Mouse (Mus musculus): Measurements from ENCODE around the gene Car14. TPM values are rescaled to one million over a fixed set of nuclear protein-coding genes. Genes with fewer than 3 reads are reported as not detected.
"Not testable (repeated sequence)": the region's sequence is repeated elsewhere in the genome, so short reads cannot be mapped to it uniquely, and the experiment has no call there.

Gene Car14
- polyA plus RNA-seq (2016; fragmentation: Nextera tagmentation; extraction: Ambion mirVana), result 12.8 and 13.8 TPM in 2 replicates

DNA sequence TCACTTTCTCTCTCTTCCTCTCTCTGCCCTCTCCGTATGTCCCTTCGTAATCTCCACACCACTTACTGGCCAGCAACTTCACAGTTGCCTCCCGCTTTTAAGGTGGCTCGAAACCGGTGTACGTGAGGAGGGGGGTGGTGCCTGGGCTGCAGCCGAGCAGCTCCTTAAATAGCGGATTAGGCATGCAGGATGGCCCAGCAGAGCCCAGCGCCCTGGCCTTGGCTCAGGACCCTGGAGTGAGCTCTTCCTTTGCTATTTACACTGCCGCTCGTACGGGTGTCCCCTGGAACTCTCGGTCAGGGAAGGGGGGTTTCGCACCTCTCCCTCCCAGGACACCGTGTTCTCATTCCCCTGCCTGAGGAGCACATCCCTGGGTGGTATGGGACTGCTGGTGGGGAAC, at the start of gene Car14:
TSS of gene Car14 (minus strand) at position 124 of the 400 bp plus-strand sequence.
- Histone ChIP-seq H3K9me3 (replicated peaks) (no peaks in the 10 kb centered on the region), H3K36me3 (no peaks in the 10 kb centered on the region), H3K27ac (0 out of 2 replicates have a peak within 1 kb of the TSS, but pooled peaks have one; percentile 23), H3K4me2 (replicated peaks) (peak within 1 kb of the TSS; percentile 58), H3K4me3 (peak within 1 kb of the TSS; percentile 25), H3K27me3 (peaks cover 12% of the 10 kb centered on the region), H3K4me1 (peaks cover 35% of the 10 kb centered on the region), H3K9ac (peak within 1 kb of the TSS; percentile 54)
- ATAC-seq (ENCODE audit: low FRiP score), result peak; percentile 55
- WGBS, result 0% methylated on average over 15 of the region's 15 CpGs

DNA sequence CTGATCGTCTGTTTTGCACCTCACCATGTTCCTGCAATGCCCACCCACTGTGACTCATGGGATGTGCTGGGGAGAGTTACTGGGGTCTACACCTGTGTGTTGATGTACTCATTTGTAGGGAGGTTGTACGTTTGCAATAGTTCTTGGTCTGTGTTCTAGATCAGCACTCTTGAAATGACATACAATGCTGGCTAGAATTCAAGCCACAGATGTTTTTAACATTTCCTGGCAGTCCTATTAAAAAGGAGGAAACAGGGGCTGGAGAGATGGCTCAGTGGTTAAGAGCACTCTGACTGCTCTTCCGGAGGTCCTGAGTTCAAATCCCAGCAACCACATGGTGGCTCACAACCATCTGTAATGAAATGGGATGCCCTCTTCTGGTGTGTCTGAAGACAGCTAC, 49.0 kb upstream of the Car14 start:
- H3K4me2 ChIP-seq (replicated peaks), result no peak overlapping the region

DNA sequence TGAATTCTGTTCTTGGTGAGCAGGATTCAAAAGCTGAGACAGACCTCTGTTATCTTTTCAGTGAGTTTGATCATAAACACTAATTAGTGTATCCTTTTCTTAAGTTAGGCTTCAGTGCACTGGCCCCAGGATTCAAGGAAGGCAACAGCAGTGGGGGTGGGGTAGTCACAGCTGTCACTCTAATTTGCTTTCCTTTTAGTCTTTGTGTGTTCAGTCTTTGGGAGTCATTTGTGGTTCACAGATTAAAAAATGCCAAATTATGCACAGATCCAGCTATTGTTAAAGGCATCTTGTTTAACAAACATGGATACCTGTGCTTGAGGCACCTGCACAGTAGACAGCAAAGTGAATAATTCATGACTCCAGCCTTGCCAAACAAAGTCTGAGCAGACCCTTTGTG, 48.5 kb upstream of the Car14 start:
- peak overlapping the region; percentile 18; the same call in 1 of the 2 replicates for H3K9ac ChIP-seq
- H3K4me1 ChIP-seq, result peaks cover 15% of the 10 kb centered on the region; the same call in 1 of the 2 replicates
- no peak for ATAC-seq (ENCODE audit: low FRiP score)
- H3K36me3 ChIP-seq, result no peaks in the 10 kb centered on the region
- H3K27ac ChIP-seq, result peak overlapping the region; percentile 83
- no peaks in the 10 kb centered on the region for H3K9me3 ChIP-seq (replicated peaks)
- no peak overlapping the region for H3K4me2 ChIP-seq (replicated peaks)
- H3K27me3 ChIP-seq, result no peaks in the 10 kb centered on the region
- no peak overlapping the region for H3K4me3 ChIP-seq

More for the DNA sequence above, 49.0 kb upstream of the Car14 start:
- Histone ChIP-seq H3K4me3 (no peak overlapping the region), H3K27ac (peak overlapping the region; percentile 83), H3K27me3 (no peaks in the 10 kb centered on the region), H3K9ac (no peak overlapping the region), H3K36me3 (no peaks in the 10 kb centered on the region), H3K9me3 (replicated peaks) (no peaks in the 10 kb centered on the region), H3K4me1 (peaks cover 15% of the 10 kb centered on the region; the same call in 1 of the 2 replicates)
- no peak for ATAC-seq (ENCODE audit: low FRiP score)
- 67% methylated on average over 3 of the region's 3 CpGs for WGBS

DNA sequence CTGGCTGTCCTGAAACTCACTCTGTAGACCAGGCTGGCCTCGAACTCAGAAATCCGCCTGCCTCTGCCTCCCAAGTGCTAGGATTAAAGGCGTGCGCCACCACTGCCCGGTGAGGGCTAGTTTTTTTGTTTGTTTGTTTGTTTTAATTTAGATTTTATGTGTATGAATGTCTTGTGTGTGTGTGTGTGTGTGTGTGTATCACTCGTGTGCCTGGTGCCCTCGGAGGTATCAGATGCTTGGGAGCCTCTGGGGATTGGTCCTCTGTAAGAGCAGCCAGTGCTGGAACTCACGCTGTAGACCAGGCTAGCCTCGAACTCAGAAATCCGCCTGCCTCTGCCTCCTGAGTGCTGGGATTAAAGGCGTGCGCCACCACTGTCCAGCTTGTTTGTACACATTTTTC, 47.1 kb upstream of the Car14 start:
- H3K4me1 ChIP-seq, result peaks cover 15% of the 10 kb centered on the region; the same call in 1 of the 2 replicates
- H3K4me2 ChIP-seq (replicated peaks), result peak overlapping the region; percentile 69
- H3K4me3 ChIP-seq, result peak overlapping the region; percentile 46
- 69% methylated on average over 12 of the region's 12 CpGs for WGBS
- not testable (repeated sequence) for H3K9me3 ChIP-seq (replicated peaks); H3K27me3 ChIP-seq; H3K36me3 ChIP-seq
- peak overlapping the region; percentile 66 for H3K9ac ChIP-seq
- ATAC-seq (ENCODE audit: low FRiP score), result peak; percentile 20; the same call in 1 of the 2 replicates
- H3K27ac ChIP-seq, result peak overlapping the region; percentile 95

DNA sequence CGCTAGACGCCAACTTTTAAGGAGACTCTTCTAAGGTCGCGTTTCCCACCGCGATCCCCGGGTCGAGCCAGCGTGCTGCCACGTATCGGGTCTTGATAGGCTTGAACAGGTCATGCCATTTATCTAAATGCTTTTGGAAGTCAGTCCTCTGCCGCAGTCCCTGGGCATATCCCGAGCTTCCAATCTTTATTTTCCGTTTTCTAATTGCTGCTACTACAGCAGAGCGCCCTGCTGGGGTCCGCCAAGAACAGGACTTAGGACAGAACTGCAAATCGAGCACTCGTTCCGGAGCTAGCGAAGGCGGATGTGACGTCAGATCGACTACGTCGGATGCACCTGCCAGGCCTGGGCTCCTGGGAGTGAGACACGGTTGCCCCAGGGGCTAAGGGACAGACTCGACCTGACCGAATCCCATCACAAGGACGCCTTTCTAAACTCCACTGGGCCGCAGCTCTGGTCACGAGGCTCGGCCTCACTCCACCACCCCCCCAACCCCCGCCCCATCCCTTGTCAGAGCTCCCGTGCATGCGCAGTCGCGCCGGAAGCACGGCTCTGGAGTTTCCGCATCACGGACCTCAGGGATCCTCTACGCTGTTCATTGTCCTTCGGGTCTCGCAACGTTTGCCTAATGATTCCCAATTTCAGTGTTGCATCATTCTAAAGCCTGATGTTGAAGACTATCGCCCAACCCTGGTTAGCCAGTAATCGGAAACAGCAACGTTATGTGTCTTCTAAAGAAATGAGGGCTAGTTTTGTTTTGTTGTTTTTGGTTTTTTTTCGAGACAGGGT, 46.5 kb upstream of the Car14 start:
- WGBS, result 2% methylated on average over 49 of the region's 49 CpGs
- peak overlapping the region; percentile 69 for H3K4me2 ChIP-seq (replicated peaks)
- H3K4me1 ChIP-seq, result peaks cover 15% of the 10 kb centered on the region; the same call in 1 of the 2 replicates
- peak; percentile 94 for ATAC-seq (ENCODE audit: low FRiP score)
- H3K27me3 ChIP-seq, result no peaks in the 10 kb centered on the region
- no peaks in the 10 kb centered on the region for H3K9me3 ChIP-seq (replicated peaks)
- H3K9ac ChIP-seq, result peak overlapping the region; percentile 66
- H3K27ac ChIP-seq, result peak overlapping the region; percentile 95
- H3K4me3 ChIP-seq, result peak overlapping the region; percentile 46
- peaks cover 6% of the 10 kb centered on the region for H3K36me3 ChIP-seq

DNA sequence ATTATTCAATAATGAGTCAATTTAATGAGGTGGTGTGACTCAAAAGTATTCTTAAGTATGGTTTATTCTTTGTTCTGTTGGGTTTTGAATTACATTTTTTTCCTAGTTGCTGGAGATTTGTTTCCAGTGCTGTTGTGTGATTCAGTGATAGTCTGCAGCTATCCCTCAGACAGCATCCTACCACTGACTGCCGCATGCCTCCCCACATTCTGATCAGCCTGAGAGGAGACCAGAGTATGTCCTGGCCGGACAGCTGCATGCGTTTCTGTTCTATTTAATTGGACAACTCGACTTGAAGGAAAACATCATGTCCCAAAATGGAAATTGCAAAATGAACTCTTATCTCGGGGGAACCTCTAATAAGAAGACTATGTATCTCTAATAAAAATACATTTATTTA, 43.8 kb upstream of the Car14 start:
- H3K4me2 ChIP-seq (replicated peaks), result no peak overlapping the region
- peaks cover 14% of the 10 kb centered on the region; the same call in 1 of the 2 replicates for H3K4me1 ChIP-seq
- no peak overlapping the region for H3K4me3 ChIP-seq
- peaks cover 24% of the 10 kb centered on the region for H3K36me3 ChIP-seq
- no peak overlapping the region for H3K27ac ChIP-seq
- H3K9me3 ChIP-seq (replicated peaks), result no peaks in the 10 kb centered on the region
- no peaks in the 10 kb centered on the region for H3K27me3 ChIP-seq
- ATAC-seq (ENCODE audit: low FRiP score), result no peak
- no peak overlapping the region for H3K9ac ChIP-seq
- WGBS, result 91% methylated on average over 5 of the region's 5 CpGs

DNA sequence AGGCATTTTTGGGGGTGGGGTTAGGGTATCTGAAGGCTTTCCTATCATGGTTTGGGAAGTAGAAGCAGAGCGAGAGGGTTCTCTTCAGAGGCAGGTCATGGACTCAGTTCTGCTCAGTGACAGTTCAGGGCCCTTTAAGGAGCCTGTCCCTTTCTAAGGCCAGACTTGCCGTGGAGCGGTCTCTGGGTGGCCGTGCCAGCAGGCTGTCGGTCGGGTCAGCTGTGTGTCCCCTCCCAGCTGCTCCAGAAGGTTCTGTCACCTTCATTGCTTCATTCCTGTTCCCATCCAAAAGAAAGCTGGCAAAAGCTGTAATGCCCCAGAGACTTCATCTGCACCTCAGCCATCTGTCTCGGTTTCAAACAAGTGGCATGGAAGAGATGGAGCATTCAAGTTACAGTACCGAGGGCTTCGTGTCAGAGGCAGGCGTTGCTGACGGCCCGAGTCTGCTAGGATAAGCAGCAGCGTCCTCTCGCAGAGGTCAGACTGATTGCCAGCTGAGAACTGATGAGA, 41.3 kb upstream of the Car14 start:
- Histone ChIP-seq H3K27ac (no peak overlapping the region), H3K9me3 (replicated peaks) (no peaks in the 10 kb centered on the region), H3K9ac (no peak overlapping the region), H3K27me3 (no peaks in the 10 kb centered on the region), H3K4me3 (no peak overlapping the region), H3K36me3 (peaks cover 46% of the 10 kb centered on the region), H3K4me1 (no peaks in the 10 kb centered on the region), H3K4me2 (replicated peaks) (no peak overlapping the region)
- no peak for ATAC-seq (ENCODE audit: low FRiP score)
- WGBS, result 84% methylated on average over 14 of the region's 14 CpGs

DNA sequence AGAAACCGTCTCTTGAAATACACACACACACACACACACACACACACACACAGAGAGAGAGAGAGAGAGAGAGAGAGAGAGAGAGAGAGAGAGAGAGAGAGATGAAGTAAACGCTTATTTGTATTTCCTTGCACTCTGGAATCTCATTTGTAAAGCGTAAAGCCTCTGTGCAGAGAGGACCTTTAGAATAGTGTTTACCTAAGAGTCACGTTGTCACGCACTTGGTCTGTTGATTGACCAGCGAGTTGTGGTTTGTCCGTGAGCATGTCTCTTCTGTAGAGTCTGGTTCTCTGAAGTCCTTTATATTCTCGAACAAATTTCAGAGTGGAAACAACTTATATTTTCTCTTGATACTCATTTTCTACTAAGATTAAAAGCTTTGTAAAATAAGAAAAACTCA, 40.3 kb upstream of the Car14 start:
- no peak overlapping the region for H3K4me3 ChIP-seq
- no peak overlapping the region for H3K9ac ChIP-seq
- H3K36me3 ChIP-seq, result peaks cover 56% of the 10 kb centered on the region
- H3K27ac ChIP-seq, result no peak overlapping the region
- H3K9me3 ChIP-seq (replicated peaks), result no peaks in the 10 kb centered on the region
- WGBS, result 94% methylated on average over 8 of the region's 8 CpGs
- no peak for ATAC-seq (ENCODE audit: low FRiP score)
- H3K4me2 ChIP-seq (replicated peaks), result no peak overlapping the region
- H3K4me1 ChIP-seq, result no peaks in the 10 kb centered on the region
- no peaks in the 10 kb centered on the region for H3K27me3 ChIP-seq

DNA sequence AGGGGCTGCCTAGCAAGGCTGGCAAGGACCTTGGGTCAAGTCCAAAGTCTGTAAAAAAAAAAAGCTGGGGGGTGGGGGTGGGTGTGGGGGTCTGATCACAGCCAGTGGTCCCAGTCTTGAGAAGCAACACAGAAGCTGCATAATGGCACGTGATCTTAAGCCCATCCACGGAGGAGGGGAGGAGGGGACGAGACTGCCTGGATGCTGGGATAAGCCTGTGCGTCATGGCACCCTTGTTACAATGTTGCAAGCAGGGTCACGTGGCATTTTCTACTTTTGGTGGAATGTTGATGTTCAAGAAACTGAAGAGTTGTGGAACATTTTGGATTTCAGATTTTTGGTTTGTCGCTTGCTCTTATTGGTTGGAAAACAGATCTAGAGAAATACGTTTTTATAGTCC, 38.7 kb upstream of the Car14 start:
- no peak for ATAC-seq (ENCODE audit: low FRiP score)
- Histone ChIP-seq H3K36me3 (peaks cover 71% of the 10 kb centered on the region), H3K27ac (no peak overlapping the region), H3K27me3 (no peaks in the 10 kb centered on the region), H3K4me3 (no peak overlapping the region), H3K4me2 (replicated peaks) (no peak overlapping the region), H3K4me1 (no peaks in the 10 kb centered on the region), H3K9me3 (replicated peaks) (no peaks in the 10 kb centered on the region), H3K9ac (no peak overlapping the region)
- 95% methylated on average over 7 of the region's 7 CpGs for WGBS

DNA sequence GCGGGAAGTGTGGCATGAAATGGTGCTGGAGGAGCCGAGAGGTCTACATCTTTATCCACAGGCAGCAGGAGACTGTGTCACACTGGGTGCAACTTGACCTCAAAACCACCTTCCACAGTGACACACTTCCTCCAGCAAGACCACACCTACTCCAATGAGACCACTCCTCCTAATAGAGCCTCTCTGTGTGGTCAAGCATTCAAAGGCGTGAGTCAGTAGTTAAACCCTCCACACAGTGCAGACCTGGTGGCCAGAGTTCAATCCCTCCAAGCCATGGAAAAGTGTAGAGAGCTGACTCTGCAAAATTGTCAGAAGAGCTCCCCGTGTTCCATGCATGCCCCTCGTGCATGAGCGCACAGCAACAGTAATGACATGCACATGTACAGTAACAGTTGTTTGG, 38.3 kb upstream of the Car14 start:
- WGBS, result 84% methylated on average over 6 of the region's 6 CpGs
- Histone ChIP-seq H3K27me3 (no peaks in the 10 kb centered on the region), H3K4me1 (no peaks in the 10 kb centered on the region), H3K4me2 (replicated peaks) (no peak overlapping the region), H3K9ac (no peak overlapping the region), H3K9me3 (replicated peaks) (no peaks in the 10 kb centered on the region), H3K36me3 (peaks cover 76% of the 10 kb centered on the region), H3K4me3 (no peak overlapping the region), H3K27ac (no peak overlapping the region)
- ATAC-seq (ENCODE audit: low FRiP score), result no peak

DNA sequence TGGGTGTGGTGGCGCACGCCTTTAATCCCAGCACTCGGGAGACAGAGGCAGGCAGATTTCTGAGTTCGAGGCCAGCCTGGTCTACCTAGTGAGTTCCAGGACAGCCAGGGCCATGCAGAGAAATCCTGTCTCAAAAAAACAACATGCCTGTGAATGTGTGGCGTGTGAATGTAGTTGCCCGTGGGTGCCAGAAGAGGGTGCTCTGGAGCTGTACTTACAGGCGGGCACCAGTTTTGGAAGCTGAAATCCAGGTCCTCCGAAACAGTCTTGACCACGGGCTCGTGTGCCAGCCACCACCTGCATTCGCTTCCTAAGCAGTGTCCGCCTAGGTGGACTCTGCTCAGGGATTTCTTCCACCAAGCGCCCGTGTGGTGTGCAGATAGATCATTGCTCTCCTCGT, 34.3 kb upstream of the Car14 start:
- Histone ChIP-seq H3K9ac (no peak overlapping the region), H3K4me3 (no peak overlapping the region), H3K36me3 (peaks cover 84% of the 10 kb centered on the region), H3K27me3 (no peaks in the 10 kb centered on the region), H3K4me1 (no peaks in the 10 kb centered on the region), H3K27ac (no peak overlapping the region), H3K4me2 (replicated peaks) (no peak overlapping the region), H3K9me3 (replicated peaks) (no peaks in the 10 kb centered on the region)
- ATAC-seq (ENCODE audit: low FRiP score), result no peak
- 92% methylated on average over 15 of the region's 15 CpGs for whole genome bisulfite sequencing

DNA sequence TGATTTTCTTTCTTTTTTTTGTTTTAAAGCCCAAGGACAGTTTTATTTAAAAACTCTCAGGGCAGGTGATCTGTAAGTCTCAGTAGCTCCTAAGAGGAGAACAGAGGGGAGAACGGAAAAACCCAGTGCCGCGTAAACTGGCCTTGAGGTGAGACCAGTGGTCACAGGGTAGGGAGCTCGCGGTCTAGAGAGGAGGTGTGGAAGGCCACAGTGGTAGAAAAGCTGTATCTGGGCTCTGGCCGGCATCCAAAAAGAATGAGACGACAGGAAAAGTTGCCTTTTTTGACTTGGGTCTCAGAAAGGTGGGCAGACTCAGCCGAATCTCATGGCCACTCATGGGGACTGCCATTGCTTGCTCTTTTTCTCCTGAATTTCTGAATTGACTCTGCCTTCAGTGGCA, 33.7 kb upstream of the Car14 start:
- Histone ChIP-seq H3K27me3 (no peaks in the 10 kb centered on the region), H3K36me3 (peaks cover 88% of the 10 kb centered on the region), H3K9ac (no peak overlapping the region), H3K27ac (no peak overlapping the region), H3K4me1 (no peaks in the 10 kb centered on the region), H3K4me3 (no peak overlapping the region), H3K4me2 (replicated peaks) (no peak overlapping the region), H3K9me3 (replicated peaks) (no peaks in the 10 kb centered on the region)
- no peak for ATAC-seq (ENCODE audit: low FRiP score)
- over 99% methylated on average over 8 of the region's 8 CpGs for WGBS

DNA sequence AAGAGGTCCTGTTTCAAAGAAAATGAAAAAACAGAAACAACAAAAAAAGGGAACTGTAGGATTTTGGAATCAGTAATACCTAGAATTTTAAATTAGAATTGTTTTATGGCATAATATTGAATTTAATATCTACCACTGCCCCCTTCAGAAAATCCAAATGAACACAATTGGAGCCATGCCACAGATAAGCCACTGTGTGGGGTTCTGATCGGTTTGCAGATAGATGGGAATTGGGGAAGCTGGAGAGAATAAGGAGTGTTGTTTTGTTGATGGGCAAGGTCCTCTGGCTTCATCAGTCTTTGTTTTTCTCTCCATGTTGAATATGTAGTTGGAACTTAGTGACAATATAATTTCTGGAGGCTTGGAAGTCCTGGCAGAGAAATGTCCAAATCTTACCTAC, 30.0 kb upstream of the Car14 start:
- no peaks in the 10 kb centered on the region for H3K27me3 ChIP-seq
- ATAC-seq (ENCODE audit: low FRiP score), result no peak
- H3K9me3 ChIP-seq (replicated peaks), result no peaks in the 10 kb centered on the region
- peaks cover 56% of the 10 kb centered on the region for H3K36me3 ChIP-seq
- H3K4me1 ChIP-seq, result peaks cover 13% of the 10 kb centered on the region
- 89% methylated on average over 1 of the region's 1 CpGs for WGBS
- H3K4me2 ChIP-seq (replicated peaks), result no peak overlapping the region
- no peak overlapping the region for H3K4me3 ChIP-seq
- no peak overlapping the region for H3K9ac ChIP-seq
- no peak overlapping the region for H3K27ac ChIP-seq

Data from hindbrain, embryonic 12.5 days (tissue).